In the genomic region with DNA sequence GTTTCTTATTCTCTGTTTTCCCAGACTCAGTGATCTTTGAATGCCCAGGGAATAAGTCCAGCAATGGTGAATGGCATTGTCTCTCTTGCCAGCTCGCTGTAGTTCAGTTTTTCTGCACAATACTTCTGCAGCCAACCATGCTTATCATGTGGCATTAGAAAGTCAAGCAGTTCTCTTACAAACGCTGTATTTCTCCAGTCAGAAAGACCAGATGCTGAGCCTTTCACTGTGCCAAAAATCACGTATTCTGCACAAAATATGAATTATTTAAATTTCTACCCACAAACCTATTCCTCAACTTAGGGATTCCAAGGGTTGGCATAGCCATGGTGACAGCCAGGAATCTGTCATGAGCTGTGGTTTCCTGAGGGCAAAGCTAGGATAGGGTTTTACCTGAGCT, we compare ENCODE assay signal across 29 mouse cellular contexts.
"Had no signal": no experiment of that assay in that cellular context is flagged by ENCODE, and none has a peak within 500 bp of the region (broad histone marks: within the 10 kb centered on the region; RNA-seq: fewer than 3 reads in every experiment).

No protein-coding gene starts in this region.

- H3K27ac ChIP-seq: heart, adult 2 months; heart, embryonic 13.5 days; heart, embryonic 15.5 days; hindbrain, embryonic 13.5 days; hindbrain, embryonic 15.5 days; hindbrain, postnatal 0 days; kidney, embryonic 15.5 days; kidney, postnatal 0 days; limb, embryonic 10.5 days; limb, embryonic 12.5 days; liver, embryonic 13.5 days; liver, embryonic 15.5 days had no signal

- H3K4me2 ChIP-seq: heart, embryonic 11.5 days; heart, embryonic 13.5 days; heart, embryonic 15.5 days; hindbrain, embryonic 13.5 days; hindbrain, embryonic 15.5 days; kidney, embryonic 15.5 days; limb, embryonic 12.5 days; liver, embryonic 11.5 days; liver, embryonic 13.5 days; liver, embryonic 15.5 days had no signal

- H3K9me3 ChIP-seq: heart, embryonic 13.5 days; heart, embryonic 15.5 days; hindbrain, embryonic 13.5 days; hindbrain, embryonic 15.5 days; kidney, embryonic 15.5 days; limb, embryonic 10.5 days; limb, embryonic 12.5 days; liver, embryonic 13.5 days; liver, embryonic 15.5 days had no signal

- H3K4me3 ChIP-seq: heart, adult 2 months; heart, embryonic 13.5 days; heart, embryonic 15.5 days; hindbrain, embryonic 13.5 days; hindbrain, embryonic 15.5 days; kidney, embryonic 15.5 days; limb, embryonic 10.5 days; limb, embryonic 12.5 days; liver, embryonic 13.5 days; liver, embryonic 15.5 days had no signal

- H3K4me1 ChIP-seq: heart, embryonic 13.5 days; heart, embryonic 15.5 days; kidney, embryonic 15.5 days; limb, embryonic 10.5 days; limb, embryonic 12.5 days; liver, embryonic 13.5 days; liver, embryonic 15.5 days had no signal

- ATAC-seq: hindbrain, postnatal 0 days; intestine, embryonic 16.5 days; liver, postnatal 0 days had no signal

- H3K9ac ChIP-seq: heart, embryonic 13.5 days; heart, embryonic 15.5 days; hindbrain, embryonic 13.5 days; hindbrain, embryonic 15.5 days; kidney, embryonic 15.5 days; limb, embryonic 12.5 days; liver, embryonic 13.5 days; liver, embryonic 15.5 days; liver, postnatal 0 days had no signal

- H3K27me3 ChIP-seq: heart, embryonic 13.5 days; heart, embryonic 15.5 days; hindbrain, embryonic 13.5 days; hindbrain, embryonic 15.5 days; kidney, embryonic 15.5 days; limb, embryonic 12.5 days; liver, embryonic 13.5 days; liver, embryonic 15.5 days had no signal

- DNase-seq: gastrocnemius, postnatal 14 days; gastrocnemius, postnatal 36 days; heart, adult 11 months; heart, adult 2 months; heart, postnatal 14 days; heart, postnatal 36 days; kidney, adult 11 months; kidney, adult 2 months; kidney, adult 9 months; kidney, postnatal 14 days; kidney, postnatal 36 days; layer of hippocampus, adult 9-11 months; layer of hippocampus, postnatal 36 days; liver; liver, embryonic 13.5 days; liver, postnatal 0 days had no signal

- H3K36me3 ChIP-seq: heart, embryonic 13.5 days; heart, embryonic 15.5 days; hindbrain, embryonic 13.5 days; hindbrain, embryonic 15.5 days; kidney, embryonic 15.5 days; limb, embryonic 10.5 days; limb, embryonic 12.5 days; liver, embryonic 13.5 days; liver, embryonic 15.5 days had no signal
